Mouse (Mus musculus) limb, embryonic 10.5 days (tissue): Measurements from ENCODE around the gene Ncoa5. TPM values are rescaled to one million over a fixed set of nuclear protein-coding genes. Genes with fewer than 3 reads are reported as not detected.

Experiments used
- DNase-seq: peaks from one replicate; pipeline ENCODE4 v3.0.0-alpha.2; 2017; ENCODE audit warnings: low spot score
- H3K27ac ChIP-seq: fragments of 300-500 bp; sonication (generic); 2 replicates; pipeline ENCODE4 v1.5.1; 2016; ENCODE audit warnings: mild to moderate bottlenecking
- H3K27me3 ChIP-seq: fragments of 300-500 bp; sonication (generic); 2 replicates; pipeline ENCODE4 v1.6.1; 2016; ENCODE audit warnings: low read depth, mild to moderate bottlenecking; ENCODE audit not compliant: poor library complexity, severe bottlenecking
- H3K36me3 ChIP-seq: fragments of 300-500 bp; sonication (generic); 2 replicates; pipeline ENCODE4 v1.6.1; 2016; ENCODE audit warnings: mild to moderate bottlenecking, moderate library complexity
- H3K4me1 ChIP-seq: fragments of 300-500 bp; sonication (generic); 2 replicates; pipeline ENCODE4 v1.6.1; 2016
- H3K4me3 ChIP-seq: fragments of 300-500 bp; sonication (generic); 2 replicates; pipeline ENCODE4 v1.5.1; 2016; ENCODE audit warnings: mild to moderate bottlenecking, moderate library complexity
- H3K9me3 ChIP-seq: fragments of 300-500 bp; sonication (generic); replicated peaks from 2 replicates; pipeline ENCODE4 v1.6.1; 2016; ENCODE audit warnings: mild to moderate bottlenecking
- WGBS: fragments of 180-500 bp; shearing (Covaris S2); methylation state at CpG from one replicate; pipeline ENCODE4 v1.1.7; 2016; 5-methylcytosine and 5-hydroxymethylcytosine counted together
- polyA plus RNA-seq: library from polyadenylated mRNA; unstranded; fragments of >200 nt; fragmentation: Nextera tagmentation; extraction: Ambion mirVana; gene quantifications from 2 replicates; pipeline ENCODE4 v1.2.1, GENCODE M21; 2016

The Ncoa5 gene
- polyA plus RNA-seq, 1 experiment from 2014 or later = 105 TPM

GRCm38 (mm10) chr2:165037415-165037814, 2.7 kb upstream of the Ncoa5 start:
- DNase-seq = no peak
- Histone ChIP-seq H3K36me3 (no peaks in the 10 kb centered on the region), H3K4me3 (no peak overlapping the region), H3K27me3 (no peaks in the 10 kb centered on the region), H3K4me1 (peaks cover 17% of the 10 kb centered on the region), H3K27ac (no peak overlapping the region), H3K9me3 (no peaks in the 10 kb centered on the region)
- 73% methylated on average over 4 of the region's 4 CpGs for WGBS

DNA sequence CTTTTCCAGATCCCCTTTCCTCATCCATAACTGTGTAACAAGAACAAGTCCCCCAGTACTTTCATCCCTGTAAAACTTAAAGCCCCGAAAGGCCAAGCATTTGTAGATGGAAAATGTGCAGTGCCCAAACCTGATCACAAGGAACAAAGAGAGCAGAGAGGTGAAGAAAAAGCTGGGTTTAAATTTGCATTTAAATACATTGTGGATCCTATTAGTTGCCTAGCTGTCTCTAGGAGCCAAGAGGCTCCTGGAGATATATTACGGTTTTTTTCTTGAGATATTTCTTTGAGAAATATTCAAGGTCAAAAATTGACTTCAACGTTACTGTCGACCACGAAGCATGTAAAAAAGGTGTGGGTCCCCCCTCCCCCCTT, 378 bp upstream of the Ncoa5 start:
- no peaks in the 10 kb centered on the region for H3K27me3 ChIP-seq
- no peak for DNase-seq
- peak overlapping the region; percentile 93 for H3K4me3 ChIP-seq
- H3K4me1 ChIP-seq = peaks cover 19% of the 10 kb centered on the region
- no peaks in the 10 kb centered on the region for H3K9me3 ChIP-seq
- peak overlapping the region; percentile 99 for H3K27ac ChIP-seq
- 50% methylated on average over 5 of the region's 5 CpGs for WGBS
- peaks cover 4% of the 10 kb centered on the region; the same call in 1 of the 2 replicates for H3K36me3 ChIP-seq

- WGBS = 66% methylated on average over 6 of the region's 6 CpGs
- peaks cover 9% of the 10 kb centered on the region; the same call in 1 of the 2 replicates for H3K36me3 ChIP-seq
- DNase-seq = no peak
- no peaks in the 10 kb centered on the region for H3K9me3 ChIP-seq
- H3K27me3 ChIP-seq = no peaks in the 10 kb centered on the region
- peak overlapping the region; percentile 93 for H3K4me3 ChIP-seq
- 0 out of 2 replicates have a peak overlapping the region, but pooled peaks have one; percentile 99 for H3K27ac ChIP-seq
- peaks cover 19% of the 10 kb centered on the region for H3K4me1 ChIP-seq
Measured at GRCm38 (mm10) chr2:165033306-165033705, 1.4 kb downstream of the Ncoa5 start.

DNA sequence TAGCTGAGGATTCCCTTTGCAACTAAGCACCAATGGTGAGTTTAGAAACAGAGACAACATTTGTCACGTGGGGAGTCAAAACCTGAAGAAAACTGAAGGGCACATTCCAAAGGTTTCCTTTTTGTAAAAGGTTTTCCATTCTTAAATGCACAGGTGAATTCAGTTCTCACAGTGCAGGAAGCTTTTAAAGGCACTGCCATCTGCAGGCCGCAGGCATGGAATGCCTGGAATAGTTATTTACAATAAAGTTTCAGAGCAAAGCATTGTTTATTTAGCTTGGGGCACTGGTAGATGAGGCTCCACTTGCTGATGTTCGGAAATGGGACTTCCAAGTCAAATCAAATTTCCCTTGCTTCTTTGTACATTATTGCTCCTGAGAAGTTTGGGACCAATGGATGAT, 2.1 kb downstream of the Ncoa5 start:
- Histone ChIP-seq H3K4me3 (peak overlapping the region; percentile 93; the same call in 1 of the 2 replicates), H3K9me3 (no peaks in the 10 kb centered on the region), H3K4me1 (peaks cover 19% of the 10 kb centered on the region), H3K27me3 (no peaks in the 10 kb centered on the region), H3K27ac (no peak overlapping the region), H3K36me3 (peaks cover 9% of the 10 kb centered on the region; the same call in 1 of the 2 replicates)
- DNase-seq = no peak
- WGBS = 68% methylated on average over 3 of the region's 3 CpGs

DNA sequence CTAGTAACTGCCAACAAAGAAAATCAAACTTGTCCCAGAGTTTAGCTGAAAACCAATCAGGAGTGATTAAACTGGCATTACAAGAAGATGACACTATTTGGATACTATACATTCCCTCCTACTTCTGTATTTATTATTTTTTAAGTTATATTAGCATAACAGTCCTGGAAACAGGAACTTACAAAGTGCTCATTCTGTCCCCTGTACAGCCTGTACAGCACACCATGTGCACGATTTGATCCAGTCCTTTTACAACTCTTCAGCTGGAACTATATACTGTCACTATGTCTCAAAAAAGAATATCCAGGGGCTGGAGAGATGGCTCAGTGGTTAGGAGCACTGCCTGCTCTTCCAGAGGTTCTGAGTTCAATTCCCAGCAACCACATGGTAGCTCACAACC, 7.5 kb downstream of the Ncoa5 start:
- DNase-seq = no peak
- 86% methylated on average over 1 of the region's 1 CpGs for WGBS
- Histone ChIP-seq H3K4me3 (no peak overlapping the region), H3K27me3 (no peaks in the 10 kb centered on the region), H3K36me3 (peaks cover 21% of the 10 kb centered on the region), H3K27ac (no peak overlapping the region), H3K4me1 (no peaks in the 10 kb centered on the region), H3K9me3 (no peaks in the 10 kb centered on the region)

DNA sequence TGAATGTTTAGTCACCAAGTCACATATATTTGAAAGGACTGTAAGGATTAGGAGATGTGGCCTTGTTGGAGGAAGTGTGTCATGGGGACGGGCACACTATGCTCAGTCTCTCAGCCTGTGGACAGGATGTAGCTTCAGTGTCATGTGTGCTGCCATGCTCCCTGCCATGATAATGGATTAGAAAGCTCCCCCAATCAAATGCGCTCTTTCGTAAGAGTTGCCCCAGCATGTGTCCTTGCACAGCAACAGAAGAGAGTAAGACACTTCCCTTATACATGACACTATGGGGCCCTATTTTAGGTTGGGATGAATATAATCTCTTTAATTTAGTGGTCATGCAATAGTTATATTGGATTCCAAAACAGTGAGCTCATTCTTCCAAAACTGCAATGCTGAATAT, 14.2 kb downstream of the Ncoa5 start:
- Histone ChIP-seq H3K27me3 (no peaks in the 10 kb centered on the region), H3K36me3 (peaks cover 69% of the 10 kb centered on the region), H3K27ac (no peak overlapping the region), H3K9me3 (no peaks in the 10 kb centered on the region), H3K4me1 (no peaks in the 10 kb centered on the region), H3K4me3 (no peak overlapping the region)
- WGBS = 93% methylated on average over 3 of the region's 3 CpGs
- DNase-seq = no peak

GRCm38 (mm10) chr2:165014935-165015334, 19.7 kb downstream of the Ncoa5 start:
- H3K27ac ChIP-seq = no peak overlapping the region
- H3K4me3 ChIP-seq = no peak overlapping the region
- no peaks in the 10 kb centered on the region for H3K4me1 ChIP-seq
- no peak for DNase-seq
- peaks cover 91% of the 10 kb centered on the region for H3K36me3 ChIP-seq
- no peaks in the 10 kb centered on the region for H3K9me3 ChIP-seq
- H3K27me3 ChIP-seq = no peaks in the 10 kb centered on the region
- 96% methylated on average over 5 of the region's 5 CpGs for WGBS

- 89% methylated on average over 10 of the region's 10 CpGs for WGBS
- Histone ChIP-seq H3K4me3 (no peak overlapping the region), H3K36me3 (peaks cover 98% of the 10 kb centered on the region), H3K27me3 (no peaks in the 10 kb centered on the region), H3K9me3 (no peaks in the 10 kb centered on the region), H3K27ac (no peak overlapping the region), H3K4me1 (no peaks in the 10 kb centered on the region)
- no peak for DNase-seq
Measured at GRCm38 (mm10) chr2:165010351-165010750, 24.3 kb downstream of the Ncoa5 start.

DNA sequence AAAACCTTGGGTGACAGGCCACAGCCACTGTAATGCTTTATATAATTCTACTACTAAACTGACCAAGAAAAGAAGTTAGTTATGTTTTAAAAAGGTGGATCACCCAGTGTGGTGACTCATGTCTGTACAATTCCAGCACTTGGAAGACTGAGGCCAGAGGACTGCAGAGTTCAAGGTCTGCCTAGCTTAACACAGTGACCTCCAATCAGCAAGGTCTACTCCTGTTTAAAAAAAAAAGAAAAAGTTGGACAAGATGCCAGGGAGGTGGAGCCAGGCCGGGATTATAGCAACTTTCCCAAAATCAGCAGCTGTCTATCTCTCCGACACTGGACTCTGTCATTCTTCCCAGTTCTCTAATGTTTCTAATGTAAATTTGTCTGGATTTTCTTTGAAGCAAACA, 25.1 kb downstream of the Ncoa5 start:
- Histone ChIP-seq H3K36me3 (peaks cover 99% of the 10 kb centered on the region), H3K27me3 (no peaks in the 10 kb centered on the region), H3K9me3 (no peaks in the 10 kb centered on the region), H3K4me3 (no peak overlapping the region), H3K27ac (no peak overlapping the region), H3K4me1 (no peaks in the 10 kb centered on the region)
- WGBS = 99% methylated on average over 2 of the region's 2 CpGs
- DNase-seq = no peak

- no peak for DNase-seq
- Histone ChIP-seq H3K4me1 (no peaks in the 10 kb centered on the region), H3K9me3 (no peaks in the 10 kb centered on the region), H3K27ac (no peak overlapping the region), H3K36me3 (peaks cover 99% of the 10 kb centered on the region), H3K27me3 (no peaks in the 10 kb centered on the region), H3K4me3 (no peak overlapping the region)
- WGBS = 97% methylated on average over 14 of the region's 14 CpGs
Measured at GRCm38 (mm10) chr2:165009161-165009560, 25.5 kb downstream of the Ncoa5 start.

DNA sequence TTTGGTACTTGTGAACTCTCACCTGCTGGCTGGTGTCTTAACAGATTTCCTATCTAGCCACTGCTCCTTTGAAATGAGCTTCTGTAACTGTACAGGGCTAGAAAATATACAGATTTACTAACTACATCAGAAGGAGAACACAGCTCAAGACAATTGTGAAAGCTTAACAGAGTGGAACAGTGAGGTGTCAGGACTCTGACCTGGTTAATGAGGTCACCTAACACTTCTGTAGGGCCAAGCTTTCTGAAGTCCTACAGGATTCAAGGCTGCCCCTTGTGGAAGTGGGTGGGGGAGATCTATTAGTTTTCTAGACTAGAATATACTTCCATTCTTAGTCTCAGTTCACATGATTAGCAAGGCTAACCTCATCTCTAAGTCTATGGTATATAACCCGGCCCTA, 26.7 kb downstream of the Ncoa5 start:
- 97% methylated on average over 1 of the region's 1 CpGs for WGBS
- H3K9me3 ChIP-seq = no peaks in the 10 kb centered on the region
- H3K27me3 ChIP-seq = no peaks in the 10 kb centered on the region
- H3K4me3 ChIP-seq = no peak overlapping the region
- H3K4me1 ChIP-seq = no peaks in the 10 kb centered on the region
- peaks cover 100% of the 10 kb centered on the region for H3K36me3 ChIP-seq
- DNase-seq = no peak
- H3K27ac ChIP-seq = no peak overlapping the region

- Histone ChIP-seq H3K4me1 (no peaks in the 10 kb centered on the region), H3K27ac (no peak overlapping the region), H3K9me3 (no peaks in the 10 kb centered on the region), H3K36me3 (peaks cover 100% of the 10 kb centered on the region), H3K27me3 (0 out of 2 replicates have a peak, but pooled peaks cover under 1% of the 10 kb centered on the region), H3K4me3 (no peak overlapping the region)
- DNase-seq = no peak
- 94% methylated on average over 4 of the region's 4 CpGs for WGBS
Measured at GRCm38 (mm10) chr2:165006813-165007212, 27.9 kb downstream of the Ncoa5 start.

DNA sequence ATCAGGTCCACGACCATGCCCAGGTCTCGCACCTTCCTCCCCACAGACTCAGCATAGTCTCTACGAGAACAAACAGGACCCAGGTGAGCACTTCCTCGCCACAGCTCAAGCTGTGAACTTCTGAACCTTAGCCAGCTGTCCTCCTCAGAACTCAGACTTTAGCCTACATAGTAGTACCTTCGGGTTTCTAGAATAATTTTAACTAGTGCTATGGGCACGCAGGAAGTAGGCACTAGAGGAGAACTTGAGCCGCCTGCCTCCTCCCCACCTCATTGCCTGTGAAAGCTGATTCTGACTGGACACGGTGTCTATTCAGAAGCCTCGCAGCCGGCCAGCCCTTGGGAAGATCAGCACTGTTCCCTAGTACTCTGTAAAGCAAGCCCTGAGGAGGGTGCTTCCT, 30.4 kb downstream of the Ncoa5 start:
- H3K27me3 ChIP-seq = peaks cover 23% of the 10 kb centered on the region
- 82% methylated on average over 10 of the region's 10 CpGs for WGBS
- no peak overlapping the region for H3K4me3 ChIP-seq
- no peak overlapping the region for H3K27ac ChIP-seq
- no peak for DNase-seq
- peaks cover 100% of the 10 kb centered on the region for H3K36me3 ChIP-seq
- H3K4me1 ChIP-seq = no peaks in the 10 kb centered on the region
- no peaks in the 10 kb centered on the region for H3K9me3 ChIP-seq

- H3K9me3 ChIP-seq = no peaks in the 10 kb centered on the region
- WGBS = 88% methylated on average over 3 of the region's 3 CpGs
- no peak overlapping the region for H3K4me3 ChIP-seq
- H3K27me3 ChIP-seq = peaks cover 34% of the 10 kb centered on the region
- peaks cover 99% of the 10 kb centered on the region for H3K36me3 ChIP-seq
- DNase-seq = no peak
- H3K27ac ChIP-seq = no peak overlapping the region
- H3K4me1 ChIP-seq = peaks cover 8% of the 10 kb centered on the region
Measured at GRCm38 (mm10) chr2:165003108-165003507, 31.6 kb downstream of the Ncoa5 start.
